Mouse (Mus musculus) liver, adult 2 months (tissue): ENCODE measurements at regions not wholly inside any gene's neighbourhood (a gene's known extent, or its start where the extent isn't known, plus 50 kb on each side); places are given as distances from the start of the nearest gene placed in this dataset.

ENCODE experiments used
- DNase-seq: peaks from one replicate; pipeline ENCODE4 v3.0.0-alpha.2; 2011; ENCODE audit warnings: low read depth, low spot score; ENCODE audit errors: extremely low read depth
- H3K27ac ChIP-seq: fragments of 200-500 bp; replicated peaks from 2 replicates; pipeline ENCODE4 v1.5.1; 2012; ENCODE audit warnings: low read depth, mild to moderate bottlenecking, control low read depth, inconsistent platforms, low read length; ENCODE audit not compliant: insufficient read depth
- H3K27me3 ChIP-seq: fragments of 200-500 bp; 2 replicates; pipeline ENCODE4 v1.6.1; 2012; ENCODE audit warnings: mild to moderate bottlenecking, moderate library complexity, low read length, inconsistent platforms; ENCODE audit not compliant: control insufficient read depth, insufficient read depth
- H3K36me3 ChIP-seq: fragments of 200-500 bp; 2 replicates; pipeline ENCODE4 v1.6.1; 2012; ENCODE audit warnings: low read length, inconsistent platforms; ENCODE audit not compliant: control insufficient read depth, insufficient read depth
- H3K4me1 ChIP-seq: fragments of 200-500 bp; 2 replicates; pipeline ENCODE4 v1.6.1; 2011; ENCODE audit warnings: low read length; ENCODE audit not compliant: control insufficient read depth, insufficient read depth
- H3K4me3 ChIP-seq: fragments of 200-500 bp; 2 replicates; pipeline ENCODE4 v1.5.1; 2011; ENCODE audit warnings: low read depth, mild to moderate bottlenecking, control low read depth, low read length, moderate library complexity; ENCODE audit not compliant: insufficient read depth
- H3K79me2 ChIP-seq: fragments of 200-500 bp; 2 replicates; pipeline ENCODE4 v1.6.1; 2012; ENCODE audit warnings: inconsistent platforms, mild to moderate bottlenecking, low read length, moderate library complexity; ENCODE audit not compliant: control insufficient read depth, insufficient read depth
- H3K9ac ChIP-seq: fragments of 200-500 bp; 2 replicates; pipeline ENCODE4 v1.6.1; 2012; ENCODE audit warnings: low read depth, mild to moderate bottlenecking, control low read depth, inconsistent platforms, low read length
- CTCF ChIP-seq: fragments of 200-500 bp; IDR thresholded peaks from 2 replicates; pipeline ENCODE4 v1.5.1; 2011; ENCODE audit warnings: low read depth, low read length, control low read depth
- POLR2A ChIP-seq: fragments of 200-500 bp; IDR thresholded peaks from 2 replicates; pipeline ENCODE4 v1.6.1; 2011; ENCODE audit warnings: low read length, control low read depth; ENCODE audit not compliant: insufficient read depth; ENCODE audit errors: extremely low read depth
- WGBS: fragments of 180-500 bp; shearing (Covaris S2); methylation state at CpG from one replicate; pipeline ENCODE4 v1.1.7; 2018; 5-methylcytosine and 5-hydroxymethylcytosine counted together

DNA sequence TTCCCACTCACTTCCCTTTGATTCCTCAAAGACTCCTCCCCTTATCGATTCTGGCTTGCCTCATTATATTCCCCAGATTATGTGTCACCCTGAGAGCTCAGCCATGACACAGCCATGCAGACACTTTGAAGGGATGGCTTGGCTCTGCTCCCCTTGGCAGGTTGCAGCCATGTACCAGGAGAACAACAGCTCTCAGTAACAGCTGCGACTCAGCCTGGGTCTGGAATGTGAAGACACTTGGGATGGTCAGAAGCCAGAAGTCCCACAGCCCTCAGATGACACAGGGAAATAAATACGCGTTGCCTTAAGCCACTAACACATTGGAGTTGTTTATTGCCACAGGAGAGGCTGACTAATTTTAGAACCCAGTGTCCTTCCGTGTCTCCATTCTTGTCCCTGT, 234.4 kb downstream of the Map2k6 start:
- Histone ChIP-seq H3K36me3 (no peaks in the 10 kb centered on the region), H3K27ac (no peak overlapping the region)

GRCm38 (mm10) chr11:110642485-110642884, 243.6 kb downstream of the Map2k6 start:
- no peak for DNase-seq
- whole genome bisulfite sequencing: 55% methylated on average over 13 of the region's 13 CpGs
- Histone ChIP-seq H3K4me1 (no peaks in the 10 kb centered on the region), H3K79me2 (no peaks in the 10 kb centered on the region), H3K27me3 (no peaks in the 10 kb centered on the region), H3K4me3 (no peak overlapping the region), H3K9ac (no peak overlapping the region), H3K36me3 (no peaks in the 10 kb centered on the region), H3K27ac (no peak overlapping the region)
- TF ChIP-seq CTCF (no peak), POLR2A (no peak)

More for the DNA sequence above, 234.4 kb downstream of the Map2k6 start:
- Histone ChIP-seq H3K9ac (no peak overlapping the region), H3K27me3 (no peaks in the 10 kb centered on the region), H3K4me1 (no peaks in the 10 kb centered on the region), H3K4me3 (no peak overlapping the region), H3K79me2 (no peaks in the 10 kb centered on the region)
- no peak for DNase-seq
- 80% methylated on average over 5 of the region's 5 CpGs for whole genome bisulfite sequencing
- no peak for TF ChIP-seq CTCF
- no peak for TF ChIP-seq POLR2A

GRCm38 (mm10) chr11:110649575-110650210, 250.8 kb downstream of the Map2k6 start:
- no peak overlapping the region for H3K4me3 ChIP-seq
- WGBS: 78% methylated on average over 7 of the region's 7 CpGs
- no peaks in the 10 kb centered on the region for H3K4me1 ChIP-seq
- no peak overlapping the region for H3K27ac ChIP-seq
- no peaks in the 10 kb centered on the region for H3K27me3 ChIP-seq
- DNase-seq: no peak
- no peaks in the 10 kb centered on the region for H3K79me2 ChIP-seq
- TF ChIP-seq POLR2A (no peak), CTCF (no peak)
- no peaks in the 10 kb centered on the region for H3K36me3 ChIP-seq
- no peak overlapping the region for H3K9ac ChIP-seq

DNA sequence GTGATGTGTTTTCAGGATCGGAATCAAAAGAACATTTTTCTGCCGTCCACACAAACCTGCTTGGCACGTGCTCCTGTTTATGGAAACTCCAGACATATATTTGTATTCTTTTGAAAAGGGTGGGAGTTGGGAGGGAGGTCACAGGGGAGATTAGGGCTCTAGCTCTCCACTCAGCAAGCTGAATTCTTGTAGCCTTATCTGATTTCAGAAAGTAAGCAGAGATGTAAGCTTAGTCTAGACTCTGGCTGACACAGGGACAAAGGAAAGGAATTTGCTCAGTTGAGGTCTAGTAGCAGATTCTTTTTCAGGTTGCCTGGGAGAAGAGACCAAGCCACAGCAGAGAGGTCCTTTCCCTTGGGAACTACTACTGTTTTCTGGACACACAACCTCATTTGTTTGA, 253.1 kb downstream of the Map2k6 start:
- Histone ChIP-seq H3K79me2 (no peaks in the 10 kb centered on the region), H3K4me1 (no peaks in the 10 kb centered on the region), H3K36me3 (no peaks in the 10 kb centered on the region), H3K4me3 (no peak overlapping the region), H3K27ac (no peak overlapping the region), H3K27me3 (no peaks in the 10 kb centered on the region), H3K9ac (no peak overlapping the region)
- DNase-seq: no peak
- 38% methylated on average over 3 of the region's 3 CpGs for WGBS
- TF ChIP-seq CTCF (no peak), POLR2A (no peak)

DNA sequence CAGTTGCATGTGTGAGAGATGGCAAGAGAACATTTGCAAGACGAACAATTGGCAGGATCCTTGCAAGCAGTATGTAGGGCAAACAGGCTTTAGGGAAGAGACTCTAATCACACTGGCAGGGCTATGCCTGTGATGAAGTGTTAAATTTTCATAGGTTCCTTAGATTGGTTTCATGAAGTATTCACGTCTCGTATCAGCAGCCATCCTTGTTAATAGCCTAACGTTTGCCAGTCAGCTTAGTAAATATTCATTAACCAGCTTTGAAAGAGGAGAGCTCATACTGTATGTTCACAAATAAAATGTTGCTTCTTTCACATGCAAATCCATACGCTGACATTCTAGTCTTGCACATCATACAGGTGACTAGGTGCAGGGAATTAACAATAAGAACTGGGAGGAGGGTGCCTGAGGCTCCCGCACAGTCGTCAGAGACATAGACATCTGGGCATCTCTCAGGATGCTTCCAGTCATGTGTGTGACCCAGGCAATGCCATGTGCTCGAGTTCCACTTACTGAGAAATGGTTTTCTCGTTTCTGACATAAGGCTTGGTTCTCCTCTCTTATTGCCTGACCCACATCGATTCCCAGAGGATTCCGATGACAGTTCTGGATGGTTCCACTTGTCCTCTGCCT, 257.7 kb downstream of the Map2k6 start:
- H3K79me2 ChIP-seq: no peaks in the 10 kb centered on the region
- H3K9ac ChIP-seq: no peak overlapping the region
- H3K4me1 ChIP-seq: no peaks in the 10 kb centered on the region
- H3K4me3 ChIP-seq: no peak overlapping the region
- WGBS: 77% methylated on average over 11 of the region's 11 CpGs
- DNase-seq: no peak
- H3K36me3 ChIP-seq: no peaks in the 10 kb centered on the region
- TF ChIP-seq POLR2A (no peak), CTCF (no peak)
- H3K27me3 ChIP-seq: no peaks in the 10 kb centered on the region
- H3K27ac ChIP-seq: no peak overlapping the region

- no peak for DNase-seq
- TF ChIP-seq CTCF: no peak
- TF ChIP-seq POLR2A: no peak
- no peaks in the 10 kb centered on the region for H3K79me2 ChIP-seq
- H3K9ac ChIP-seq: no peak overlapping the region
- no peak overlapping the region for H3K4me3 ChIP-seq
- 64% methylated on average over 8 of the region's 8 CpGs for whole genome bisulfite sequencing
- no peak overlapping the region for H3K27ac ChIP-seq
- no peaks in the 10 kb centered on the region for H3K27me3 ChIP-seq
- no peaks in the 10 kb centered on the region for H3K36me3 ChIP-seq
- no peaks in the 10 kb centered on the region for H3K4me1 ChIP-seq
These were observed 258.9 kb downstream of the Map2k6 start for GRCm38 (mm10) chr11:110657854-110658253.
